Mouse (Mus musculus): ENCODE data around the gene Olfr1499. TPM values are rescaled to one million over a fixed set of nuclear protein-coding genes. Genes with fewer than 3 reads are reported as not detected.

Gene Olfr1499
- polyA plus RNA-seq (2014; fragmentation: Illumina TruSeq; extraction: RNeasy Lipid Tissue Mini Kit (QIAGEN cat#74804); ENCODE audit: low read depth, low replicate concordance): not detected

GRCm38 (mm10) chr19:13819347-13819746 is at the start of gene Olfr1499:
Olfr1499 (minus strand) TSS chr19:13819447.

GRCm38 (mm10) chr19:13861495-13861894 is 42.2 kb upstream of the Olfr1499 start, which contains the start of gene Olfr1502:
Olfr1502 (plus strand) TSS chr19:13861795.

GRCm38 (mm10) chr19:13850592-13850991 is 31.3 kb upstream of the Olfr1499 start, which contains the start of gene Olfr1501:
Olfr1501 (minus strand) TSS chr19:13850692.

GRCm38 (mm10) chr19:13830388-13830787 is 11.1 kb upstream of the Olfr1499 start, which contains the start of gene Olfr1500:
Olfr1500 (minus strand) TSS chr19:13830488.

GRCm38 (mm10) chr19:13798102-13798501 is 21.1 kb downstream of the Olfr1499 start, which contains the start of gene Olfr1497:
Olfr1497 (minus strand) TSS chr19:13798202.

GRCm38 (mm10) chr19:13777578-13777977 is 41.7 kb downstream of the Olfr1499 start, which contains the start of gene Olfr1496:
Olfr1496 (plus strand) TSS chr19:13777878.

GRCm38 (mm10) chr19:13764306-13764705 is 54.9 kb downstream of the Olfr1499 start, which contains the start of gene Olfr1495:
Olfr1495 (plus strand) TSS chr19:13764606.

Other genes starting within 250 kb of the Olfr1499 start
- gene Olfr1484, start 235.9 kb downstream of the Olfr1499 start, polyA plus RNA-seq (2014; fragmentation: Illumina TruSeq; extraction: RNeasy Lipid Tissue Mini Kit (QIAGEN cat#74804); ENCODE audit: low read depth, low replicate concordance): not detected
- not detected for gene Olfr1487, start 202.1 kb downstream of the Olfr1499 start, polyA plus RNA-seq (2014; fragmentation: Illumina TruSeq; extraction: RNeasy Lipid Tissue Mini Kit (QIAGEN cat#74804); ENCODE audit: low read depth, low replicate concordance)
- gene Olfr1489, start 187.8 kb downstream of the Olfr1499 start, polyA plus RNA-seq (2014; fragmentation: Illumina TruSeq; extraction: RNeasy Lipid Tissue Mini Kit (QIAGEN cat#74804); ENCODE audit: low read depth, low replicate concordance): not detected
- gene Olfr1490, start 168.4 kb downstream of the Olfr1499 start, polyA plus RNA-seq (2014; fragmentation: Illumina TruSeq; extraction: RNeasy Lipid Tissue Mini Kit (QIAGEN cat#74804); ENCODE audit: low read depth, low replicate concordance): not detected
- gene Olfr1491, start 122.2 kb downstream of the Olfr1499 start, polyA plus RNA-seq (2014; fragmentation: Illumina TruSeq; extraction: RNeasy Lipid Tissue Mini Kit (QIAGEN cat#74804); ENCODE audit: low read depth, low replicate concordance): not detected
- not detected for gene Olfr1493-ps1, start 96.2 kb downstream of the Olfr1499 start, polyA plus RNA-seq (2014; fragmentation: Illumina TruSeq; extraction: RNeasy Lipid Tissue Mini Kit (QIAGEN cat#74804); ENCODE audit: low read depth, low replicate concordance)
- gene Olfr1494, start 79.7 kb downstream of the Olfr1499 start, polyA plus RNA-seq (2014; fragmentation: Illumina TruSeq; extraction: RNeasy Lipid Tissue Mini Kit (QIAGEN cat#74804); ENCODE audit: low read depth, low replicate concordance): not detected
- gene Olfr1495, start 54.8 kb downstream of the Olfr1499 start, polyA plus RNA-seq (2014; fragmentation: Illumina TruSeq; extraction: RNeasy Lipid Tissue Mini Kit (QIAGEN cat#74804); ENCODE audit: low read depth, low replicate concordance): not detected
- not detected for gene Olfr1496, start 41.6 kb downstream of the Olfr1499 start, polyA plus RNA-seq (2014; fragmentation: Illumina TruSeq; extraction: RNeasy Lipid Tissue Mini Kit (QIAGEN cat#74804); ENCODE audit: low read depth, low replicate concordance)
- not detected for gene Olfr1497, start 21.2 kb downstream of the Olfr1499 start, polyA plus RNA-seq (2014; fragmentation: Illumina TruSeq; extraction: RNeasy Lipid Tissue Mini Kit (QIAGEN cat#74804); ENCODE audit: low read depth, low replicate concordance)
- not detected for gene Olfr1500, start 11.0 kb upstream of the Olfr1499 start, polyA plus RNA-seq (2014; fragmentation: Illumina TruSeq; extraction: RNeasy Lipid Tissue Mini Kit (QIAGEN cat#74804); ENCODE audit: low read depth, low replicate concordance)
- gene Olfr1501, start 31.2 kb upstream of the Olfr1499 start, polyA plus RNA-seq (2014; fragmentation: Illumina TruSeq; extraction: RNeasy Lipid Tissue Mini Kit (QIAGEN cat#74804); ENCODE audit: low read depth, low replicate concordance): not detected
- gene Olfr1502, start 42.3 kb upstream of the Olfr1499 start, polyA plus RNA-seq (2014; fragmentation: Illumina TruSeq; extraction: RNeasy Lipid Tissue Mini Kit (QIAGEN cat#74804); ENCODE audit: low read depth, low replicate concordance): not detected
- gene Olfr1504, start 78.5 kb upstream of the Olfr1499 start, polyA plus RNA-seq (2014; fragmentation: Illumina TruSeq; extraction: RNeasy Lipid Tissue Mini Kit (QIAGEN cat#74804); ENCODE audit: low read depth, low replicate concordance): not detected
- gene Olfr1505, start 94.1 kb upstream of the Olfr1499 start, polyA plus RNA-seq (2014; fragmentation: Illumina TruSeq; extraction: RNeasy Lipid Tissue Mini Kit (QIAGEN cat#74804); ENCODE audit: low read depth, low replicate concordance): not detected

Data from kidney, adult 10 weeks (tissue).